Mouse (Mus musculus) hindbrain, embryonic 16.5 days (tissue): ENCODE measurements around the gene Fam160a2. TPM values are rescaled to one million over a fixed set of nuclear protein-coding genes. Genes with fewer than 3 reads are reported as not detected.
A peak's percentile ranks its signal among the peaks of the same experiment; 100 is the strongest.
"Not testable (repeated sequence)": the region's sequence is repeated elsewhere in the genome, so short reads cannot be mapped to it uniquely, and the experiment has no call there.

Experiments
- ATAC-seq: fragments of 200-750 bp; cut with Nextera tagmentation; 2 replicates; pipeline ENCODE4 v1.8.0; 2017; ENCODE audit warnings: moderate TSS enrichment, moderate library complexity
- H3K27ac ChIP-seq: fragments of 300-500 bp; sonication (generic); 2 replicates; pipeline ENCODE4 v1.5.1; 2014; ENCODE audit warnings: low read depth, mild to moderate bottlenecking, control low read depth, low read length, moderate library complexity
- H3K27me3 ChIP-seq: fragments of 300-500 bp; sonication (generic); replicated peaks from 2 replicates; pipeline ENCODE4 v1.6.1; 2014; ENCODE audit warnings: low read length; ENCODE audit not compliant: control insufficient read depth, insufficient read depth
- H3K36me3 ChIP-seq: fragments of 300-500 bp; sonication (generic); 2 replicates; pipeline ENCODE4 v1.6.1; 2014; ENCODE audit warnings: mild to moderate bottlenecking, low read length, moderate library complexity, mixed read lengths; ENCODE audit not compliant: control insufficient read depth, insufficient read depth
- H3K4me1 ChIP-seq: fragments of 300-500 bp; sonication (generic); 2 replicates; pipeline ENCODE4 v1.6.1; 2014; ENCODE audit warnings: low read depth, low read length; ENCODE audit not compliant: control insufficient read depth, insufficient read depth
- H3K4me2 ChIP-seq: fragments of 300-500 bp; sonication (generic); 2 replicates; pipeline ENCODE4 v1.6.1; 2014; ENCODE audit warnings: mild to moderate bottlenecking, low read length, control low read depth, moderate library complexity
- H3K4me3 ChIP-seq: fragments of 300-500 bp; sonication (generic); 2 replicates; pipeline ENCODE4 v1.5.1; 2014; ENCODE audit warnings: mild to moderate bottlenecking, low read length, control low read depth, moderate library complexity
- H3K9ac ChIP-seq: fragments of 300-500 bp; sonication (generic); 2 replicates; pipeline ENCODE4 v1.6.1; 2014; ENCODE audit warnings: low read depth, mild to moderate bottlenecking, control low read depth, low read length, moderate library complexity
- H3K9me3 ChIP-seq: fragments of 300-500 bp; sonication (generic); 2 replicates; pipeline ENCODE4 v1.6.1; 2014; ENCODE audit warnings: mild to moderate bottlenecking, low read length, moderate library complexity; ENCODE audit not compliant: control insufficient read depth
- WGBS: fragments of 180-500 bp; shearing (Covaris S2); extraction: QIAGEN DNeasy Blood & Tissue Kit; methylation state at CpG from one replicate; pipeline ENCODE4 v1.1.7; 2014; 5-methylcytosine and 5-hydroxymethylcytosine counted together
- polyA plus RNA-seq: library from polyadenylated mRNA; unstranded; fragments of >200 nt; fragmentation: Nextera tagmentation; extraction: Ambion mirVana; gene quantifications from 2 replicates; pipeline ENCODE4 v1.2.1, GENCODE M21; 2015

The Fam160a2 gene
- polyA plus RNA-seq, 1 experiment from 2014 or later: 43.7 TPM

DNA sequence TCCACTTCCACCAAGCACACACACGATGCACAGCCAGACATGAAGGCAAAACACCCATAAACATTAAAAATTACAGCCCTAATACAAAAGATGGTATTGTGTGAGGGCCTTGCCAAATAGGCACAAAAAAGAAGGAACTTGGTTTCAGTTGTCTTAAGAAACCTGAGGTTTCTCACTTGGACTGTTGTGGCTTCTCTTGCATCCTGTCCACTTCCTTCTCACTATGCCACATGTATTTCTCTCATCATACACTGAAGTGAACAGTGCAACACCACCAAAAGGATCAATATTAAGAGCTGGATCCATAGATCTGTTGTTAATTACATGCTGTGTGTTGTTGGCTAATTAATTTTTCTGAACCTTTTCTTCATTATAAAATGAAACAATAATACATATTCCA lies 26.9 kb downstream of the Fam160a2 start:
- no peak overlapping the region for H3K4me3 ChIP-seq
- H3K27me3 ChIP-seq: no peaks in the 10 kb centered on the region
- peaks cover 11% of the 10 kb centered on the region for H3K36me3 ChIP-seq
- no peaks in the 10 kb centered on the region for H3K4me1 ChIP-seq
- no peak overlapping the region for H3K27ac ChIP-seq
- 95% methylated on average over 1 of the region's 1 CpGs for WGBS
- no peak overlapping the region for H3K9ac ChIP-seq
- no peaks in the 10 kb centered on the region for H3K9me3 ChIP-seq
- ATAC-seq: no peak
- no peak overlapping the region for H3K4me2 ChIP-seq

DNA sequence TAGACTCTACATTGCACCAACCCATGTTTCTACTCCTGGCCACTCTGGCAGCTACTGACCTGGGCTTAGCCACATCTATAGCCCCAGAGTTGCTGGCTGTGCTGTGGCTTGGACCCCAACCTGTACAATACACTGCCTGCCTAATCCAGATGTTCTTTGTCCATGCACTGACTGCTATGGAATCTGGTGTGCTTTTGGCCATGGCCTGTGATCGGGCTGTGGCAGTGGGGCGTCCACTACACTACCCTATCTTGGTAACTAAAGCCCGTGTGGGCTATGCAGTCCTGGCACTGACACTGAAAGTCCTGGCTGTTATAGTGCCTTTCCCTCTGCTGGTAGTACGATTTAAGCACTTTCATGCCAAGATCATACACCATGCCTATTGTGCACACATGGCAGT lies 31.3 kb downstream of the Fam160a2 start:
- H3K4me2 ChIP-seq: no peak overlapping the region
- no peak overlapping the region for H3K4me3 ChIP-seq
- 92% methylated on average over 4 of the region's 4 CpGs for WGBS
- H3K9ac ChIP-seq: no peak overlapping the region
- no peaks in the 10 kb centered on the region for H3K9me3 ChIP-seq
- no peaks in the 10 kb centered on the region for H3K4me1 ChIP-seq
- no peak for ATAC-seq
- no peaks in the 10 kb centered on the region for H3K27me3 ChIP-seq
- H3K27ac ChIP-seq: no peak overlapping the region
- peaks cover 4% of the 10 kb centered on the region; the same call in 1 of the 2 replicates for H3K36me3 ChIP-seq

DNA sequence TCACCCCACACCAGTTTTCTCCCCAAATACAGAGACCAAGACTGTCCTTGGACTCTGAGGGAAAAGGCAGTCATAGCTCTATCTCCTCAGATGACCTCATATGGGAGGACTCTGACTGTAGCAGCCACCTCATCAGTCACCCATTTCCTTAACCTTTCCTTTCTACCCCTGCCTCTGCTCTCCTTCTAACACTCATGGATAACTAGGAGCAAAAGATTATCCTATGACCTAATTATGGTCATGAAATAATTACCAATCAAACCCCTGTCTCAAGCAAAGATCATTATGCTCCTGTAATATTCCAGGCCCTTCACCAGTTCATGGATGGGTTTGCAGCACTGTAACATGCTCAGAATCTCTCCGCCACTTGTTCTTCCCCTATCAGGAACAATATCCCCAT lies 31.9 kb downstream of the Fam160a2 start, which contains the start of gene Olfr692:
Gene Olfr692 (plus strand): TSS at position 301 of the 400 bp plus-strand sequence.
- WGBS: 97% methylated on average over 1 of the region's 1 CpGs
- Histone ChIP-seq H3K4me1 (no peaks in the 10 kb centered on the region), H3K27ac (no peak within 1 kb of the TSS), H3K27me3 (no peaks in the 10 kb centered on the region), H3K4me2 (no peak within 1 kb of the TSS), H3K9me3 (no peaks in the 10 kb centered on the region), H3K4me3 (no peak within 1 kb of the TSS), H3K36me3 (peaks cover 2% of the 10 kb centered on the region; the same call in 1 of the 2 replicates), H3K9ac (no peak within 1 kb of the TSS)
- ATAC-seq: no peak

DNA sequence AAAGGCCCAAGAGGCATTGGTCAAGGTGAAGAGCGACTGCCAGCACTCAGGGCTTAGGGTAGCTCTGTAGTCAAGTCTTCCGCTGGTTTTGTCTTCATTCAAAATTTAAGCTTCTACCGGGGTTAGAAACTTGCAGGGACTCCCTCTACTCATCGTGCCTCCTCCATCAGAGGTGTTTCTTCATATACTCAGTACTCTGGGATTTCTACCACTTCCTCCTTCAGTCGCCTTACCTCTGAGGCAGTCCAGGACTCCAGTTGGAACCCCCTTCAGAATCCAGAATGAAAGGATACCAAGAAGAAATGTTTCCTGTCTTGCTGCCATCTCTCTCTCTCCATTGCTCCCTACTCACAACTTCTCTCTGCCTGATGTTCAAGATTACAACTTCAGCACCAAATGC lies 32.6 kb downstream of the Fam160a2 start:
- WGBS: 92% methylated on average over 5 of the region's 5 CpGs
- Histone ChIP-seq H3K9ac (no peak overlapping the region), H3K4me2 (no peak overlapping the region), H3K4me1 (no peaks in the 10 kb centered on the region), H3K9me3 (no peaks in the 10 kb centered on the region), H3K27me3 (no peaks in the 10 kb centered on the region), H3K27ac (no peak overlapping the region), H3K36me3 (peaks cover 2% of the 10 kb centered on the region; the same call in 1 of the 2 replicates), H3K4me3 (no peak overlapping the region)
- no peak for ATAC-seq

DNA sequence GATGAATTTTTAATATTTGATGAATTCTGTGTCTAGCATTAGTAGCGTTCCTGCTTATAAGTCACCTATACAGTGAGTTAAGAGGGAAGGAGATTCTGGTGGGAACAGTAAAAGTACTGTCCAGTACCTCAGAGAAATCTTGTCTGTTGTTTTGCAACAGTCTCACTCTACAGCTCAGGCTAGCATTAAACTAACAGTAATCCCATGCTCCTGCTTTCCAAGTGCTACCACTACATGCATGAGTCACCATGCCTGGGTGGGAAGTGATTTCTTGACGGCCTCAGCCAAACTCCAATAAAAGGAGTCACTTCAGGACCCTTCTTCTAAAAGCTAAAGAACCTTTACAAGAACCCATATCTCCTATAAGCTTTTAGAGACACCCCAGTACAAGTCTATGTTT lies 38.1 kb downstream of the Fam160a2 start:
- H3K27ac ChIP-seq: no peak overlapping the region
- H3K4me2 ChIP-seq: no peak overlapping the region
- no peaks in the 10 kb centered on the region for H3K36me3 ChIP-seq
- no peak for ATAC-seq
- no peaks in the 10 kb centered on the region for H3K4me1 ChIP-seq
- WGBS: 89% methylated on average over 2 of the region's 2 CpGs
- no peaks in the 10 kb centered on the region for H3K27me3 ChIP-seq
- H3K9me3 ChIP-seq: no peaks in the 10 kb centered on the region
- H3K4me3 ChIP-seq: no peak overlapping the region
- no peak overlapping the region for H3K9ac ChIP-seq

DNA sequence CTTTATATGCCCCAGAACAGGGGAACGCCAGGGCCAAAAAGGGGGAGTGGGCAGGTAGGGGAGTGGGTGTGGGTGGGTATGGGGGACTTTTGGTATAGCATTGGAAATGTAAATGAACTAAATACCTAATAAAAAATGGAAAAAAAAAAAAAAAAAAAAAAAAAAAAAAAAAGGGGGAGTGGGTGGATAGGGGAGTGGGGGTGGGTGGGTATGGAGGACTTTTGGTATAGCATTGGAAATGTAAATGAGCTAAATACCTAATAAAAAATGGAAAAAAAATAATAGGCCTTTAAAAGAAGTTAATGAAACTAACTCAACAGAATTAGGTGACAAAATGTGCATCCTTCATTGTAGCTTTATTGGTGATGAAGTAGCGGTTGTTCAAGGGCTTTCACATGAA lies 43.4 kb downstream of the Fam160a2 start:
- not testable (repeated sequence) for H3K4me3 ChIP-seq, H3K9me3 ChIP-seq, H3K4me2 ChIP-seq, H3K27ac ChIP-seq, H3K4me1 ChIP-seq, H3K9ac ChIP-seq, H3K36me3 ChIP-seq, H3K27me3 ChIP-seq
- peak; percentile 88 for ATAC-seq
- WGBS: 90% methylated on average over 1 of the region's 2 CpGs

DNA sequence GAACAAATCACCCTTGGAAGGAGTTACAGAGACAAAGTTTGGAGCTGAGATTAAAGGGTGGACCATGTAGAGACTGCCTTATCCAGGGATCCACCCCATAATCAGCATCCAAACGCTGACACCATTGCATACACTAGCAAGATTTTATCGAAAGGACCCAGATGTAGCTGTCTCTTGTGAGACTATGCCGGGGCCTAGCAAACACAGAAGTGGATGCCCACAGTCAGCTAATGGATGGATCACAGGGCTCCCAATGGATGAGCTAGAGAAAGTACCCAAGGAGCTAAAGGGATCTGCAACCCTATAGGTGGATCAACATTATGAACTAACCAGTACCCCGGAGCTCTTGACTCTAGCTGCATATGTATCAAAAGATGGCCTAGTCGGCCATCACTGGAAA lies 43.8 kb downstream of the Fam160a2 start:
- H3K4me2 ChIP-seq, H3K4me3 ChIP-seq, H3K27ac ChIP-seq, H3K9me3 ChIP-seq, H3K36me3 ChIP-seq, H3K9ac ChIP-seq, H3K4me1 ChIP-seq, H3K27me3 ChIP-seq: not testable (repeated sequence)
- peak; percentile 67; the same call in 1 of the 2 replicates for ATAC-seq
- no CpG with 5 or more reads among the region's 5 CpGs for WGBS

DNA sequence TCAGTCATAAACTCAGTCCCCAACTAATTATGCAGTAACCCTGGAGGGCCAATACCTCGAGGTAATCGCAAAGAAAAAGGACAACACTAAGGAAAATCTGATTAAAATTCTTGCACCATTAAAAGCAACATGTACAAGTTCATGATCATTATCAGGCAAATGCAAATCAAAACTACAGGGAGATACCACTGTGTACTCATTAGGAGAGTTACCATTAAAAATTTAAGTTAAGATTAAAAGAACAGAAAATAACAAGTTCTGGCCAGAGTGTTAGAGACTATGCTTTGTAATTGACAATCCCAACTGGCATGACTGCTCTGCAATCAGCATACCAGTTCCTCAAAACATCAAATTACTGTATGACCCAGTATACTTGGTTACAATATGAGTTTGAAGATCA lies 57.1 kb downstream of the Fam160a2 start:
- H3K4me2 ChIP-seq: no peak overlapping the region

DNA sequence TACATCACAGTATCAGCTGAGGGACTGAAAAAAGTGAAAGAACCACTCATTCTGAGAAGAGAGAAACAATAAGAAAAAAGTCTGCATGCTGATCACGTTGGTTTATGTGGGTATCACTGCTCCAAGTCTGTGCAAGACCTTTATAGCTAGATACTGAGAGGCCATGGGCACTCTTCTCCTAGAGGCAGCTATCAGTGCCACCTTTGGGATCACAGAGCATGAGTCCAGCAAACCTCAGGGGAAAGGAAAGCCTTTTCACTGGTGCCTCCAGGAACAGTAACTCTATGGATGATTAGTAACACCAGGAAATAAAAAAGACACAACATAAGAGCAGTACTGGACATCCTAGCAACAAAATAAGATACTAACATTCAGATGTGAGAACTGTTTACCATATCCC lies 57.7 kb downstream of the Fam160a2 start, which contains the start of gene Olfr691:
Gene Olfr691 (minus strand): TSS at position 101 of the 400 bp plus-strand sequence.
- Histone ChIP-seq H3K9me3 (no peaks in the 10 kb centered on the region), H3K36me3 (no peaks in the 10 kb centered on the region), H3K4me1 (no peaks in the 10 kb centered on the region), H3K9ac (no peak within 1 kb of the TSS), H3K27ac (no peak within 1 kb of the TSS), H3K4me3 (no peak within 1 kb of the TSS), H3K27me3 (no peaks in the 10 kb centered on the region), H3K4me2 (no peak within 1 kb of the TSS)
- 45% methylated on average over 1 of the region's 1 CpGs for WGBS
- ATAC-seq: no peak

More for the DNA sequence above, 57.1 kb downstream of the Fam160a2 start:
- 76% methylated on average over 2 of the region's 2 CpGs for WGBS
- no peaks in the 10 kb centered on the region for H3K27me3 ChIP-seq
- H3K9me3 ChIP-seq: no peaks in the 10 kb centered on the region
- H3K4me1 ChIP-seq: no peaks in the 10 kb centered on the region
- no peak overlapping the region for H3K9ac ChIP-seq
- H3K27ac ChIP-seq: no peak overlapping the region
- no peaks in the 10 kb centered on the region for H3K36me3 ChIP-seq
- ATAC-seq: no peak
- H3K4me3 ChIP-seq: no peak overlapping the region

DNA sequence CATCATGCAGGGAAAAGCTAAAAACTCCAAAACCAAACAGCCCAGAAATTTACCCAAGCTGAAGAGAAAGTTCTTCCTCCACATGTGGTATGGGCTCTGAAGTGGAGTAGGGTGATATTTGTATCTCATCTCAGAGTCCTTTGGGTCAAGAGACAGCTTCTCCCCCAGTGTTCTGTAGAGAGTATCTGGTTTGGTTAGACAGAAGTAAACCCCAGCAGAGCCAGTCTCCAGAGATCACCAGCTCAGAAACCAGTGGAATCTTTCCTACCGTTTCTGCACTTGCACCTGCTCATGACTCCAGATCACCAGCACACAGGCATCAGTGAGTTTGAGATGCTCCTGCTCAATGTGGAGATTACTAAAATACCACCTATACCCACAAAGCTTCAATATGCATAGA lies 65.8 kb downstream of the Fam160a2 start, which contains the start of gene Olfr690:
Gene Olfr690 (minus strand): TSS at position 101 of the 400 bp plus-strand sequence.
- H3K4me3 ChIP-seq: no peak within 1 kb of the TSS
- H3K9ac ChIP-seq: no peak within 1 kb of the TSS
- H3K36me3 ChIP-seq: no peaks in the 10 kb centered on the region
- no peaks in the 10 kb centered on the region for H3K27me3 ChIP-seq
- H3K27ac ChIP-seq: no peak within 1 kb of the TSS
- no peak for ATAC-seq
- H3K4me2 ChIP-seq: no peak within 1 kb of the TSS
- H3K4me1 ChIP-seq: no peaks in the 10 kb centered on the region
- H3K9me3 ChIP-seq: no peaks in the 10 kb centered on the region
- WGBS: 81% methylated on average over 1 of the region's 1 CpGs
